Mouse (Mus musculus) thymus, adult 2 months (tissue): Measurements from ENCODE around the gene Dpf3.

Source experiments
- CTCF ChIP-seq: fragments of 200-500 bp; IDR thresholded peaks from 2 replicates; pipeline ENCODE4 v1.5.1; 2012; ENCODE audit warnings: mild to moderate bottlenecking, control low read depth, low read length, moderate library complexity, borderline replicate concordance; ENCODE audit not compliant: control insufficient read depth, poor library complexity, insufficient read depth; ENCODE audit errors: extremely low read depth
- POLR2A ChIP-seq: fragments of 200-500 bp; IDR thresholded peaks from 2 replicates; pipeline ENCODE4 v1.6.1; 2012; ENCODE audit warnings: mild to moderate bottlenecking, low read length, control low read depth, moderate library complexity; ENCODE audit not compliant: control insufficient read depth, poor library complexity, insufficient read depth; ENCODE audit errors: extremely low read depth

DNA sequence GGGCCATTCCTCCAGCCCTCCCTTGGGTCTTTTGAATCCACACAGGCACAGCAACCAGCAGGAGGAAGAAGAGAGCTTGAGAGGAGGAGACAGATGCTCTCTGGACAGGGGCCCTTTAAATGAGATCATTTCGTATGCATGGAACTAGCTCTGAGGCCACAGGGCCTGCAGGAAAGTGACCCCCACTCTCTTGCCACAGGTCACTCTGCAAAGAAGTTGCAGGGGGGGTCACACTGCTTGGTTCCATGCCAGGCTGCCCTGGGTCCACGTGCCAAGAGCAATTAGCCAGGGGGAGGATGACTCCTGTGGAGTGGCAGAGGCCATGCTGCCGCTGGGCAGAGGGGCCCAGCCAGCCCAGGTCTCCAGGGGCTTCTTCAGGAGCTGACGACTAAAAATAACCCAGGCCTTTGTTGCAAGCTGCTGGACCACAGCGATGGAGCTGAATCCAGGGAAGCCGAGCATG is 273.6 kb downstream of the Dpf3 start:
- TF ChIP-seq CTCF (no peak), POLR2A (no peak)
